Mouse (Mus musculus): ENCODE measurements around the gene Sumo2. TPM values are rescaled to one million over a fixed set of nuclear protein-coding genes. Genes with fewer than 3 reads are reported as not detected.

Gene Sumo2
- polyA plus RNA-seq, 1 experiment from 2014 or later, result 712 TPM

GRCm38 (mm10) chr11:115513271-115514237, 22.5 kb downstream of the Sumo2 start:
- peak overlapping the region; percentile 97 for H3K9ac ChIP-seq (ENCODE audit: low read depth, low read length)
- H3K4me3 ChIP-seq (ENCODE audit: low read depth, low read length), result peak overlapping the region; percentile 100
- ATAC-seq (replicated peaks; ENCODE audit: insufficient number of reproducible peaks, low FRiP score, low TSS enrichment), result peak; percentile 55
- peak overlapping the region; percentile 89 for H3K27ac ChIP-seq (ENCODE audit: low read depth, low read length)
- H3K27me3 ChIP-seq (ENCODE audit: control insufficient read depth, insufficient read depth, low read length), result no peaks in the 10 kb centered on the region
- H3K36me3 ChIP-seq (ENCODE audit: control insufficient read depth, insufficient read depth, low read length), result no peaks in the 10 kb centered on the region
- peaks cover 40% of the 10 kb centered on the region for H3K4me1 ChIP-seq (ENCODE audit: control insufficient read depth, insufficient read depth, low read length)
- peak overlapping the region; percentile 90 for H3K4me2 ChIP-seq
- WGBS (ENCODE audit: insufficient replicate concordance), result under 1% methylated on average over 54 of the region's 57 CpGs
- H3K9me3 ChIP-seq (replicated peaks; ENCODE audit: control insufficient read depth, low read length), result no peaks in the 10 kb centered on the region

DNA sequence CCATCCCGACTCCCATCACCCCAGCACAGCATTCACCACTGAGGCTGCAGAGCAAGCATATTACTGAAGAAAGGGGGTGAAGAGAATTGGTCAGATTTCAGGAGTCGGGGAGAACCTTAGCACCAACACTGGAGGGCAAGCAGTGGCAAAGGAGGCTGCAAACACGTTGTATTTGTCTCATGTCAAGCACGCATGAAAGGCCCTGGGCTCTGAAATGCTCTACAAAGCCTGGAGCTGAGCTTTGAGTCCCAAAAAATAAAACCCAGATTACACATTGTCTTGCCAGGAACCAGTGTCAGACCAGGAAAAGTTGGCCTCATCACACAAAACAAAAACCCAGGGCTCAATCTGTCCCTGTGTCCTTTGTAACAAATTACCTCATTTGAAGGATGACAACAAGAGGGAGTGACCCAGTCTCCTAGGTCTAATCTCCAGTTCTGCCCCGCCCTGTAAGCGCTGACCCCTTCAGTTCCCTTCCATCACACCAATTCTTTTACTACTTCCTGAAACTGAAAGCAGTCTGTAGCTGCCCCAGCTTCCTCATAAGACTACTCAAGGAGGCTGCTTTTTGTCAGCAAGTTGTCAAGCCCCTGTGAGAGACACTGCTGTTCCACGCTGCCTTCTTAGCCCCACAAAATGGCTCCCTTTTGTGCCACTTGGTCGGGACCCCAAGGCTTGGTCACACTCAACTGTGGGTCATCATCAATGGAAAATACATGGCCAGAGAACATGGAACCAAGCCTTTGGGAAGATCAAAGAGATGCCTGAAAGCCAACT, 23.5 kb downstream of the Sumo2 start:
- H3K27ac ChIP-seq (ENCODE audit: low read depth, low read length), result peak overlapping the region; percentile 89
- 33% methylated on average over 8 of the region's 8 CpGs for WGBS (ENCODE audit: insufficient replicate concordance)
- peak overlapping the region; percentile 97 for H3K9ac ChIP-seq (ENCODE audit: low read depth, low read length)
- ATAC-seq (replicated peaks; ENCODE audit: insufficient number of reproducible peaks, low FRiP score, low TSS enrichment), result no peak
- peak overlapping the region; percentile 90 for H3K4me2 ChIP-seq
- H3K27me3 ChIP-seq (ENCODE audit: control insufficient read depth, insufficient read depth, low read length), result no peaks in the 10 kb centered on the region
- H3K36me3 ChIP-seq (ENCODE audit: control insufficient read depth, insufficient read depth, low read length), result no peaks in the 10 kb centered on the region
- no peaks in the 10 kb centered on the region for H3K9me3 ChIP-seq (replicated peaks; ENCODE audit: control insufficient read depth, low read length)
- H3K4me1 ChIP-seq (ENCODE audit: control insufficient read depth, insufficient read depth, low read length), result peaks cover 48% of the 10 kb centered on the region
- H3K4me3 ChIP-seq (ENCODE audit: low read depth, low read length), result peak overlapping the region; percentile 100

- H3K4me3 ChIP-seq (ENCODE audit: low read depth, low read length), result peak overlapping the region; percentile 100
- H3K27ac ChIP-seq (ENCODE audit: low read depth, low read length), result peak overlapping the region; percentile 89
- H3K27me3 ChIP-seq (ENCODE audit: control insufficient read depth, insufficient read depth, low read length), result no peaks in the 10 kb centered on the region
- H3K4me1 ChIP-seq (ENCODE audit: control insufficient read depth, insufficient read depth, low read length), result peaks cover 54% of the 10 kb centered on the region
- H3K9ac ChIP-seq (ENCODE audit: low read depth, low read length), result peak overlapping the region; percentile 97; the same call in 1 of the 2 replicates
- no peaks in the 10 kb centered on the region for H3K36me3 ChIP-seq (ENCODE audit: control insufficient read depth, insufficient read depth, low read length)
- ATAC-seq (replicated peaks; ENCODE audit: insufficient number of reproducible peaks, low FRiP score, low TSS enrichment), result no peak
- no peaks in the 10 kb centered on the region for H3K9me3 ChIP-seq (replicated peaks; ENCODE audit: control insufficient read depth, low read length)
- peak overlapping the region; percentile 90 for H3K4me2 ChIP-seq
- WGBS (ENCODE audit: insufficient replicate concordance), result 63% methylated on average over 3 of the region's 3 CpGs
Observed at GRCm38 (mm10) chr11:115512004-115512403, 24.1 kb downstream of the Sumo2 start.

DNA sequence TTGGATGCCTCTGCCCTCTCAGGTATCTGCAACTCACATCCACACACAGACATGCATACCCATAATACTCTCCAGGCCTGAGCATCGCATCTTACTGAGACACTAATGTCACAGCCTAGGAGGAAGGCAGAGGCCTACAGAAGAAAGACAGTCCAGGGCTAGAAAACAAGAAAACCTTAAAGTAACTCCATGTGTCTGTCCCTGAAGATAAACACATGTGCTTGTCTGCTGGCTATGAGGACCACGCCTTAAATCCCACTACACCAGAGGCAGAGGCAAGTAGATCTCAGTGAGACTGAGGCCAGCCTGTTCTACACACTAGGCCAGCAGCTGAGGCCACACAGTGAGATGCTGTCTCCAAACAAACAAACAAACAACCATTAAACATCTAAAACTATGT, 25.0 kb downstream of the Sumo2 start:
- H3K27me3 ChIP-seq (ENCODE audit: control insufficient read depth, insufficient read depth, low read length), result no peaks in the 10 kb centered on the region
- 66% methylated on average over 2 of the region's 2 CpGs for WGBS (ENCODE audit: insufficient replicate concordance)
- peak overlapping the region; percentile 0; the same call in 1 of the 2 replicates for H3K9ac ChIP-seq (ENCODE audit: low read depth, low read length)
- H3K4me3 ChIP-seq (ENCODE audit: low read depth, low read length), result peak overlapping the region; percentile 100
- H3K9me3 ChIP-seq (replicated peaks; ENCODE audit: control insufficient read depth, low read length), result no peaks in the 10 kb centered on the region
- ATAC-seq (replicated peaks; ENCODE audit: insufficient number of reproducible peaks, low FRiP score, low TSS enrichment), result no peak
- H3K36me3 ChIP-seq (ENCODE audit: control insufficient read depth, insufficient read depth, low read length), result no peaks in the 10 kb centered on the region
- H3K4me2 ChIP-seq, result peak overlapping the region; percentile 90
- peak overlapping the region; percentile 79 for H3K27ac ChIP-seq (ENCODE audit: low read depth, low read length)
- peaks cover 62% of the 10 kb centered on the region for H3K4me1 ChIP-seq (ENCODE audit: control insufficient read depth, insufficient read depth, low read length)

GRCm38 (mm10) chr11:115510507-115510888, 25.6 kb downstream of the Sumo2 start:
- peak overlapping the region; percentile 58; the same call in 1 of the 2 replicates for H3K9ac ChIP-seq (ENCODE audit: low read depth, low read length)
- 24% methylated on average over 5 of the region's 5 CpGs for WGBS (ENCODE audit: insufficient replicate concordance)
- peak overlapping the region; percentile 79 for H3K27ac ChIP-seq (ENCODE audit: low read depth, low read length)
- peaks cover 66% of the 10 kb centered on the region for H3K4me1 ChIP-seq (ENCODE audit: control insufficient read depth, insufficient read depth, low read length)
- H3K4me2 ChIP-seq, result peak overlapping the region; percentile 90
- no peaks in the 10 kb centered on the region for H3K9me3 ChIP-seq (replicated peaks; ENCODE audit: control insufficient read depth, low read length)
- peak overlapping the region; percentile 100 for H3K4me3 ChIP-seq (ENCODE audit: low read depth, low read length)
- no peak for ATAC-seq (replicated peaks; ENCODE audit: insufficient number of reproducible peaks, low FRiP score, low TSS enrichment)
- no peaks in the 10 kb centered on the region for H3K36me3 ChIP-seq (ENCODE audit: control insufficient read depth, insufficient read depth, low read length)
- H3K27me3 ChIP-seq (ENCODE audit: control insufficient read depth, insufficient read depth, low read length), result no peaks in the 10 kb centered on the region

DNA sequence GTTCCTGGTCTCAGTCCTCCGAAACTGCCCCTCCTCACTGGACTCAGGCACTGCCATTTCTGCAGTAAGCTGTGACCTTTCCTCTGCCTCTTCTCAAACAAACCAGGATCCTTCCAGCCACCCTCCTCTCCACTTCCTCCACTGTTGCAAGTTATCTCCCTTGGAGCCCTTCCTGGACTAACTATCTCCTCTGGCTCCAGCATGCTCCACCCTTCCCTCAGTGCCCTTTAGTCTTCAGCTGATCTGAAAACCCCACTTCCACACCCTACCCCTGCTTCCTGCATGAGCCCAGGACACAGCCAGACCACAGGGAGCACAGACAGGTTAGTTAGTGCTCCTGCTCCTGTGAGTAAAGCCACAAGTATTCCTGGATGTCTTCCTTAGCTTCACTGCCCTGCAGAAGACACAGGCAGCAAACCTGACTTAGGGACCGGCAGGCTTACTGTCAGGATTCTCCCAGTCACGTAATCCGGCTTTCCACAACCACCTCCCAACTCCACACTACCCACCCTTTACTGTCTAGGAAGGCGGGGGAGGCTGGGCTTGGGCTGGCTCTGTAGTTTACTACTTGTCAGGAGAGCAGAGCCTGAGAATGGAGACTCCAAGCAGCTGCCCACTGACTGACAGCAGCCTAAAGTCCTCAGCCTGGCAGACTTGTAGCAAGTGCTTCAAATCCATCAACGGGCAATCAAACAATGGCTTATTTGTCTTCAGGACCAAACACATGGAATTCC, 26.1 kb downstream of the Sumo2 start:
- Histone ChIP-seq H3K27ac (ENCODE audit: low read depth, low read length) (peak overlapping the region; percentile 79), H3K9ac (ENCODE audit: low read depth, low read length) (peak overlapping the region; percentile 58), H3K4me1 (ENCODE audit: control insufficient read depth, insufficient read depth, low read length) (peaks cover 68% of the 10 kb centered on the region), H3K4me3 (ENCODE audit: low read depth, low read length) (peak overlapping the region; percentile 100), H3K4me2 (peak overlapping the region; percentile 90), H3K9me3 (replicated peaks; ENCODE audit: control insufficient read depth, low read length) (no peaks in the 10 kb centered on the region), H3K27me3 (ENCODE audit: control insufficient read depth, insufficient read depth, low read length) (no peaks in the 10 kb centered on the region), H3K36me3 (ENCODE audit: control insufficient read depth, insufficient read depth, low read length) (no peaks in the 10 kb centered on the region)
- 23% methylated on average over 6 of the region's 6 CpGs for WGBS (ENCODE audit: insufficient replicate concordance)
- no peak for ATAC-seq (replicated peaks; ENCODE audit: insufficient number of reproducible peaks, low FRiP score, low TSS enrichment)

DNA sequence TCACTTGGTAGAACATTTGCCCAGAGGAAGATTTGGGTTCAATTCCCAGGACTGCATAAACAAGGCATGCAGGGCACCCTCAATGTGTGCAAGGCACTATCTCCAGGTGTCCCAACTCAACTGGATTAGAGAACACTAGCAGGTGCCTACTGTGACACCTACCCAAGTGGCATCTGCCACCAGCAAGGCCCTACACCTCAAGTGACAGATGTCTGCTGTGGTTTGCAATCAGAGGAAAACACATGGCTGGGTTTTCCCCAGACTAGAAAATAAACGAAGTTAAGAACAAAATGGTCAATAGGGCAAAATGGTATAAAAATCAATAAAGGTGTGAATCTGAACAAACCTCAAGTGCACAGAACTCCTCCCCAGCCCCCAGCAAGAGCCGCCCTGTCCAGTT, 28.0 kb downstream of the Sumo2 start:
- Histone ChIP-seq H3K36me3 (ENCODE audit: control insufficient read depth, insufficient read depth, low read length) (no peaks in the 10 kb centered on the region), H3K4me1 (ENCODE audit: control insufficient read depth, insufficient read depth, low read length) (peaks cover 67% of the 10 kb centered on the region), H3K9ac (ENCODE audit: low read depth, low read length) (no peak overlapping the region), H3K4me3 (ENCODE audit: low read depth, low read length) (no peak overlapping the region), H3K27me3 (ENCODE audit: control insufficient read depth, insufficient read depth, low read length) (no peaks in the 10 kb centered on the region), H3K27ac (ENCODE audit: low read depth, low read length) (0 out of 2 replicates have a peak overlapping the region, but pooled peaks have one; percentile 68), H3K9me3 (replicated peaks; ENCODE audit: control insufficient read depth, low read length) (no peaks in the 10 kb centered on the region), H3K4me2 (no peak overlapping the region)
- ATAC-seq (replicated peaks; ENCODE audit: insufficient number of reproducible peaks, low FRiP score, low TSS enrichment), result no peak
- 73% methylated on average over 2 of the region's 2 CpGs for WGBS (ENCODE audit: insufficient replicate concordance)

- no peaks in the 10 kb centered on the region for H3K27me3 ChIP-seq (ENCODE audit: control insufficient read depth, insufficient read depth, low read length)
- H3K9me3 ChIP-seq (replicated peaks; ENCODE audit: control insufficient read depth, low read length), result no peaks in the 10 kb centered on the region
- no peak overlapping the region; the same call in 1 of the 2 replicates for H3K4me2 ChIP-seq
- peaks cover 6% of the 10 kb centered on the region for H3K36me3 ChIP-seq (ENCODE audit: control insufficient read depth, insufficient read depth, low read length)
- H3K4me1 ChIP-seq (ENCODE audit: control insufficient read depth, insufficient read depth, low read length), result peaks cover 53% of the 10 kb centered on the region
- H3K9ac ChIP-seq (ENCODE audit: low read depth, low read length), result 0 out of 2 replicates have a peak overlapping the region, but pooled peaks have one; percentile 5
- WGBS (ENCODE audit: insufficient replicate concordance), result 55% methylated on average over 3 of the region's 3 CpGs
- no peak overlapping the region for H3K4me3 ChIP-seq (ENCODE audit: low read depth, low read length)
- peak overlapping the region; percentile 10; the same call in 1 of the 2 replicates for H3K27ac ChIP-seq (ENCODE audit: low read depth, low read length)
- ATAC-seq (replicated peaks; ENCODE audit: insufficient number of reproducible peaks, low FRiP score, low TSS enrichment), result peak; percentile 43; the same call in 1 of the 2 replicates
Observed at GRCm38 (mm10) chr11:115506586-115506985, 29.5 kb downstream of the Sumo2 start.

Data from heart, embryonic 11.5 days (tissue).